Mouse (Mus musculus) hindbrain, embryonic 15.5 days (tissue): ENCODE measurements at regions not wholly inside any gene's neighbourhood (a gene's known extent, or its start where the extent isn't known, plus 50 kb on each side); places are given as distances from the start of the nearest gene placed in this dataset.
"Not testable (repeated sequence)": the region's sequence is repeated elsewhere in the genome, so short reads cannot be mapped to it uniquely, and the experiment has no call there.

Experiments used
- ATAC-seq: fragments of 200-750 bp; cut with Nextera tagmentation; 2 replicates; pipeline ENCODE4 v1.8.0; 2017; ENCODE audit warnings: low read depth, moderate number of reproducible peaks, moderate TSS enrichment; ENCODE audit not compliant: low FRiP score
- H3K27ac ChIP-seq: fragments of 300-500 bp; sonication (generic); replicated peaks from 2 replicates; pipeline ENCODE4 v1.5.1; 2015; ENCODE audit warnings: mild to moderate bottlenecking, inconsistent platforms
- H3K27me3 ChIP-seq: fragments of 300-500 bp; sonication (generic); 2 replicates; pipeline ENCODE4 v1.6.1; 2015; ENCODE audit warnings: control low read depth, inconsistent platforms
- H3K36me3 ChIP-seq: fragments of 300-500 bp; sonication (generic); 2 replicates; pipeline ENCODE4 v1.6.1; 2015; ENCODE audit warnings: control low read depth, inconsistent platforms
- H3K4me1 ChIP-seq: fragments of 300-500 bp; sonication (generic); replicated peaks from 2 replicates; pipeline ENCODE4 v1.6.1; 2015; ENCODE audit warnings: control low read depth, inconsistent platforms
- H3K4me2 ChIP-seq: fragments of 300-500 bp; sonication (generic); 2 replicates; pipeline ENCODE4 v1.6.1; 2015; ENCODE audit warnings: moderate library complexity, mild to moderate bottlenecking, inconsistent platforms
- H3K4me3 ChIP-seq: fragments of 300-500 bp; sonication (generic); 2 replicates; pipeline ENCODE4 v1.5.1; 2015; ENCODE audit warnings: mild to moderate bottlenecking, inconsistent platforms
- H3K9ac ChIP-seq: fragments of 300-500 bp; sonication (generic); 2 replicates; pipeline ENCODE4 v1.6.1; 2015; ENCODE audit warnings: inconsistent platforms
- H3K9me3 ChIP-seq: fragments of 300-500 bp; sonication (generic); 2 replicates; pipeline ENCODE4 v1.6.1; 2016; ENCODE audit warnings: control low read depth, inconsistent platforms
- WGBS: fragments of 180-500 bp; shearing (Covaris S2); methylation state at CpG from one replicate; pipeline ENCODE4 v1.1.7; 2015; 5-methylcytosine and 5-hydroxymethylcytosine counted together

DNA sequence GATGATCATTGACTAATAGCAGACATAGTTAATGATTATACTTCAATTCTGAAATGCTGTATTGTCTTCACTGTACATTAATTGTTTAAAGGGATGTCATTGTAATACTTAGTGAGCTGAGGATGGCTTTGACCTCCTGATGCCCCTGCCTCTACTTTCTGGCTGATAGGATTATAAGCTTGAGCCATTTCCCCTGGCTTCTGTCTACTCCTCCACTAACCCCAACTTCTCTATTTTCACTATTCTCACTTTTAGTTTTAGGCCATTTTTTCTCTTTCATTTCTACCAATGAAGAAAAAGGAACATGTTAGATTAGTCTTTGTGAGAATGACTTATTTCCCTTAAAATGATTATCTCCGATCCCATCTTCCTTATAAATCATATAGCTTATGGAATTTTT, 190.9 kb downstream of the Stard3nl start:
- Histone ChIP-seq H3K4me3 (no peak overlapping the region), H3K36me3 (no peaks in the 10 kb centered on the region)

DNA sequence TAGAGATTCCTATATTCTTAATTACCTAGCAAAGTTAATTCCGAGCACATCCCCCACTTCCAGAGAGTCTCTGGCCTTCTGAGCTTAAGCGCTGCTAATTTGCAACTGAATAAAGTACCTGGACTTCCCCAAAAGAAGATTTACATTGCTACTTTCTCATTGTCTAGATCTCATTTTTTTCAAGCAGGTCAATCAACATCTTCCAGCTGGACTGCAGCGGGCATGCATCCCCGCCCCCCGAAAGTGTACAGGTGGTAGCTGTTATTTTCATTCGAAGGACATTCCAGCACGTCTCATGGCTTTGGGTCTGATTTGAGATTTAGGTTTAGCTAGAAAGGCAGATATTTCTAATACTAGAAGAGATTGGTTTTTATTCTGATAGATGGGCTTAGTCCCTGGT, 193.3 kb downstream of the Stard3nl start:
- not testable (repeated sequence) for H3K36me3 ChIP-seq, ATAC-seq, H3K4me3 ChIP-seq, H3K9me3 ChIP-seq, H3K9ac ChIP-seq, H3K4me1 ChIP-seq, H3K27ac ChIP-seq, H3K4me2 ChIP-seq, H3K27me3 ChIP-seq
- 87% methylated on average over 7 of the region's 7 CpGs for WGBS

More for the DNA sequence above, 190.9 kb downstream of the Stard3nl start:
- Histone ChIP-seq H3K27ac (no peak overlapping the region), H3K9ac (no peak overlapping the region), H3K27me3 (no peaks in the 10 kb centered on the region), H3K9me3 (no peaks in the 10 kb centered on the region), H3K4me2 (no peak overlapping the region), H3K4me1 (no peaks in the 10 kb centered on the region)
- no peak for ATAC-seq
- WGBS, result 92% methylated on average over 1 of the region's 1 CpGs
